Mouse (Mus musculus): ENCODE measurements around the gene Fam20b.
"Not testable (repeated sequence)": the region's sequence is repeated elsewhere in the genome, so short reads cannot be mapped to it uniquely, and the experiment has no call there.

Gene Fam20b

DNA sequence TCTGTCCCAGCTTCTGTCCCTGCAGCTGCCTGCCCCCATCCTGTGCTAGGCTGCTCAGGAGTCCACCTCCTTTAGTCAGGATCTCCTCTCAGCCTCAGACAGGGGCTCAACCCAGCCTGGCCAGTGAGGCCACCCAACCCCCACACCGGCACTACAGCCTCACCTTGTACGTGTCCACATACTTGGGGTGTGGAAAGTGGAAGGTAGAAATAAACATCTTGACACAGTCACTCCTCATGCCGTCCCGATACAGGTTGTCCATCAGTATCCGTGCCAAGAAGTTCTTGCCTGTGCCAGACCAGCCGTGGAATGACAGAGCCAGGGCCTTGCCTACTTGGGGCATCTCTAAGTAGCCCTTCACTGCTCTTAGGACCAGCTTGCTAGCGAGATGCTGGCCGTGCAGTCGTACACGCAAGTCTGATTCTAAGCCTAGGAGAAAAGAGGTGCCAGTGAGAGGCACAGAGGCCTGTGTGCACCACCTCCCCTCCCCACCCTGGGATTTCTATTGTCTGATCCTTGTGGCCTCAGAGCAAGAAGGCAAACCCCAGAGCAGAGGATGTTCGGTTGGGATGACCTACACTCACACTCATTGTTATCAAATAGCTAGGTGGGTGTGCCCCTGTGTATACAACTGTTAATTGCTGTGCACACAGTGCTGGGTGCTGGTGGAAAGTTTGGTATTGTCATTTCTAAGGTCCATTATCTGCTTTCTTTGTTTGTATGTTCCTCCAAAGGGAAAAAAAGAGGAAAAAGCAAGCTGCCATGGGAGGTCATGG lies 49.5 kb downstream of the Fam20b start:
- no peak for DNase-seq

GRCm38 (mm10) chr1:156668602-156669001 lies 50.3 kb downstream of the Fam20b start:
- DNase-seq = no peak

- DNase-seq = no peak
These were observed 51.6 kb downstream of the Fam20b start for GRCm38 (mm10) chr1:156667141-156667926.

GRCm38 (mm10) chr1:156665777-156666176 lies 53.1 kb downstream of the Fam20b start:
- DNase-seq = no peak

DNA sequence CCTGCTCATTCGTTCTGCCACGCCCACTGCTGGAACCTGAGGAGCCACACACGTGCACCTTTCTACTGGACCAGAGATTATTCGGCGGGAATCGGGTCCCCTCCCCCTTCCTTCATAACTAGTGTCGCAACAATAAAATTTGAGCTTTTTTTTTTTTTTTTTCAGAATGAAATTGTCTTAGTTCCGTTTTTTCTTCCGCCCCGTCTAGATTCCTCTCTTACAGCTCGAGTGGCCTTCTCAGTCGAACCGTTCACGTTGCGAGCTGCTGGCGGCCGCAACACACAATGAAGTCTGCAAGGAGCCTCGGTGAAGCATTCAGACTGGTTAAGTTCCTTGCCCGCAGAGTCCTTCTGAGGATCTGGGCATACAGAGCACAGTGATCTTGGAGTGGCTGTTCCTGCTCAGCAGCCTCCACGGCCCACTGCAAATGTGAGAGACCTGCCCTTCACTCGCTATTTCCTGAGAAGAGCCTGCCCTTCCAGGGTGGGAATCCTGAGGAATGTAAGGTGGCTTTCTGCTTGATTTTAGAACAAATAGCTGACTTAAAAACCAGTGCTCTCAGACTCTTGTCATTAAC lies 58.1 kb downstream of the Fam20b start:
- DNase-seq = not testable (repeated sequence)

- no peak for DNase-seq
These were observed 58.8 kb downstream of the Fam20b start for GRCm38 (mm10) chr1:156659906-156660659.

DNA sequence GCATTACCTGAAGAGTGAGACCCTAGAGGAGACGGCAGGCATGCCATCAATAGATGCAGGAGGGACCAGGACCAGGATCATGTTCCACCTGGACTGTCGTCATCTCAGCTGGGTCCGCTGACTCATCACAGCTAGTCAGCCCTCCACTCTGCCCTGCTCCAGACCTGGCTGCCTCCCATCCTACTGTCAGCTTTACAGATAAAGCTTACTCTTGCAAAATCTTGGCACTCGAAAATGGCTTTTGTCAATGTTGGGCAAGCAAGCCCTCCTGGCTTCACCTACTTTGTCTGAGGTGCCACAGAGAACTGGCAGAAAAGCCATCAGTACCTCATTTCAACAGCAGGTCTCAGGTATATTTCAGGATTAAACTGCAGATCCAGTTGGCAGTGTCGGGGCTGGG lies 60.2 kb downstream of the Fam20b start:
- DNase-seq = no peak

DNA sequence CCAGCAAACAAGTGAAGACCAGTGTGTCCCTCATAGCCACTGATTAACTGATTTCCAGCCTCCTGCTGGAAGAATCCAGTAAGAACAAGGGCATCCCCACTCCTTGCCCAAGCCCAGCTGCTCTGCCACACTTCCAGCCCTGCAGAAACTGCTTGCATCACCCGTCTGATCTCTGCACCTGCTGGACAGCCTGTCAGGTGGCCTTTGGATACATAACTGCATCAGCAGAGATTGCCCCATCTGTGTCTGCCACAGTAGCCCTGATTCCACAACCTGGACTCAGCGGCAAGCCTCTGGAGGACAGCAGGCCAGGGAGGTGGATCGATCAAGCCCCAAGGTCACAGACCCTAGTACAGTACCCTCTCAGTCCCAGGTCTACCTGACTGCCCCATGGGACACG lies 61.4 kb downstream of the Fam20b start:
- no peak for DNase-seq

- DNase-seq = no peak
These were observed 64.0 kb downstream of the Fam20b start for GRCm38 (mm10) chr1:156654735-156655530.

DNA sequence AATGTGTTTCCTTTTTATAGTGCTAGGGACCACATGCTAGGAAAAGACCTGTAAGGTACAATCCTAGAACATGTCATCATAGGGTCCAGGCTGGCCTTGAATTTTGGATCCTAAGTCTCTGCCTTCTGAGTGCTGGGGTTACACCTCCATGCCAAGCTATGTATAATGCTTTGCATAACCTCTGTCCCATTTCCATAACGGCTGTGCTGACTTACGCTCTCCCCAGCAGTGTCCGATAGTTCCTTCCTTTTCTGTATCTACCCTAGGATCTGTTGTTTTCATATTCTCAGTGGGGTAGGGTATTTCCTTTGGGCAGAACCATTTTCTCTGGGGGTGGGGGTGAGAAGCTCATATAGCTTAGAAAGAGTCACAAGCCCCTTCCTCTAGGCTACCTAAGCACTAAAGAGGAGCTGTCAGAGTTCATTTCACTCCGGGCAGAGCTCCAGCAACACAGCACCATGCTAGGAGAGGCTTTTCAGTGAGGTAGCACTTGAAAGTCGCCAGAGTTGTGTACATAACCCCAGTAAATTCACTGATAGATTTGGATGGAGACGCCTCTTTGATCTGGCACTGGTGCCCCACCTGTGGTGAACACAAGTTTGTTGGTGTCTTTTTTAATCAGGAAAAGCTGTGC lies 66.6 kb downstream of the Fam20b start:
- DNase-seq = no peak

DNA sequence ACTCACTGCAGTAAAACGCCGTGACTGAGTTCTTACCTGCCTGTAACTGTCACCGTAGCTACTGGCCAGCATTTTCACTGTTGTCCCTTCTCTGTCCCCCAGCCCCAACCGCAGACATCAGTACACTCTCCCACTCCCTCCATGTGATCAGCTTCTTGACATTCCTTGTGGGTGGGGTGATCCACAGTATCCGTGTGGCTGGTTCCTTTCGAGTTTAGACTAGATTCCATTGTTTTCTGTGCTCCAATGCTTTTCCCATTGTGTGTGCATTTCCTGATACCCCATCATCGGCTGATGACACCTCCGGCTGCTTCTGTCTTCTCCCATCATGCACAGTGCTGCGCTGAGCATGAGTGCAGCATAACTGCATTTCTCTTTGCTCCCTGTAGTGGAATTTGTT lies 68.3 kb downstream of the Fam20b start:
- DNase-seq = no peak

- no peak for DNase-seq
These were observed 70.2 kb downstream of the Fam20b start for GRCm38 (mm10) chr1:156648705-156649104.

- no peak for DNase-seq
These were observed 72.9 kb downstream of the Fam20b start for GRCm38 (mm10) chr1:156645971-156646370.

- no peak for DNase-seq
These were observed 73.9 kb downstream of the Fam20b start for GRCm38 (mm10) chr1:156644780-156645523.

GRCm38 (mm10) chr1:156644061-156644460 lies 74.8 kb downstream of the Fam20b start:
- no peak for DNase-seq

DNA sequence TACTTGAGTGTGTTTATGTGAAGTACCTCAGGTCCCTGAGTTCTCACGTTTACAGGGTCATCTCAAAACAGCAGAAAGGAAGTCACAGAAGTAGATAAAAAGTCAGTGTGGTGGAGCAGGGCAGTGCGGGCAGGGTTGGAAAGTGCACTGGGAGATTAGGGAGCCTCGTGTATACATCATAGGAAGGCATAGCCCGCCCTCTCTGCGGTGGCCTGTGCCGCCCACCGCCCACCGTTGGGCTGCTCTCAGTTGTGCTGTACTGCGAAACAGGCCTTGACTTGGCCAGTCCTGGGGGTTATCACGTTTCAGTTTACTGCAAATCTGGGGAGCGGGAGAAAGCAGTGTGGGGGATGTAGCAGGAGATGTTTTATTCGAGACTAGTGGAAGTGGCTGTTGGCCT lies 76.1 kb downstream of the Fam20b start:
- no peak for DNase-seq

GRCm38 (mm10) chr1:156641808-156642207 lies 77.1 kb downstream of the Fam20b start:
- DNase-seq = no peak

- DNase-seq = no peak
These were observed 78.3 kb downstream of the Fam20b start for GRCm38 (mm10) chr1:156640577-156640976.

DNA sequence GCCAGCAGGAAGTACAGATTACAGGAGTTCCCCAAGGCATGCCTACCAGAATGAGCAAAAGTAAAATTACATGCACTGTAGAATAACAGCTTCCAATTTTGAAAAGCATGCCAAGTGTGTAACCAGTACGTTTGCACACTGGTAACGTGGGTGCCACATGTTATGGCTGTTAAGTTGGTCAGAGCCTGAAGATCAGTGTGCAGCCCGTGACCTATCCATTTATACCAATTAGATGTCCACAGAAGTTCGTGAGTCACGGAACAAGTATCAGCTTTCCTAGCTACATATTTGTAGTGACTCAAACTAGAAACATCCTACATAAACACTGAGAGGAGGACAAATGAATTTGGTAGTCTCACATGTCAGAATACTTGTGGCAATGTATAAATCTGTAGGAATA lies 79.4 kb downstream of the Fam20b start:
- DNase-seq = no peak

DNA sequence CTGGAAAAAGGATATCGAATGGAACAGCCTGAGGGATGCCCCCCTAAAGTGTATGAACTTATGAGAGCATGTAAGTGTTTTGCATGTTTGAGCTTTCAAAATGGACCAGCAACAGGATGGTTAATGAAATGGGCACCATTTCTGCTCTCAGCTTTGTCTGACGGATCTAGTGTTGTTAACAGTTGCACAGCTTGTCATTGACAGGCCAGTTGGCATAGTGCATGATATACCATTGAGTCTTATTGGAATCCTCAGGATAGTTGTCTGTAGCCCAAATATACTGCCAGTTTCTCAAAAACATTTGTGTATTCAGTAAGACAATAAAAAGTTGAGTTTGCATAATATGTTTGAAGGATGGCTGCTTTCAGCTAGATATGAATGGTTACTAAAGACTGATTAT lies 83.7 kb downstream of the Fam20b start:
- DNase-seq = no peak

GRCm38 (mm10) chr1:156633095-156633494 lies 85.8 kb downstream of the Fam20b start:
- DNase-seq = no peak

Measured in right cerebral cortex, postnatal 4 days (tissue).